Mouse (Mus musculus) lung, embryonic 16.5 days (tissue): ENCODE measurements at regions not wholly inside any gene's neighbourhood (a gene's known extent, or its start where the extent isn't known, plus 50 kb on each side); places are given as distances from the start of the nearest gene placed in this dataset.
"Not testable (repeated sequence)": the region's sequence is repeated elsewhere in the genome, so short reads cannot be mapped to it uniquely, and the experiment has no call there.

Source experiments
- ATAC-seq: fragments of 200-750 bp; cut with Nextera tagmentation; 2 replicates; pipeline ENCODE4 v1.8.0; 2017; ENCODE audit warnings: low read depth, mild to moderate bottlenecking, moderate library complexity
- H3K27ac ChIP-seq: fragments of 300-500 bp; sonication (generic); 2 replicates; pipeline ENCODE4 v1.5.1; 2014; ENCODE audit warnings: mild to moderate bottlenecking, control low read depth, low read length
- H3K27me3 ChIP-seq: fragments of 300-500 bp; sonication (generic); 2 replicates; pipeline ENCODE4 v1.6.1; 2014; ENCODE audit warnings: low read depth, low read length, mixed read lengths; ENCODE audit not compliant: control insufficient read depth, insufficient read depth
- H3K36me3 ChIP-seq: fragments of 300-500 bp; sonication (generic); 2 replicates; pipeline ENCODE4 v1.6.1; 2014; ENCODE audit warnings: low read length; ENCODE audit not compliant: control insufficient read depth, insufficient read depth
- H3K4me1 ChIP-seq: fragments of 300-500 bp; sonication (generic); replicated peaks from 2 replicates; pipeline ENCODE4 v1.6.1; 2014; ENCODE audit warnings: low read length, mixed read lengths; ENCODE audit not compliant: control insufficient read depth, insufficient read depth
- H3K4me2 ChIP-seq: fragments of 300-500 bp; sonication (generic); 2 replicates; pipeline ENCODE4 v1.6.1; 2014; ENCODE audit warnings: low read depth, low read length, control low read depth
- H3K4me3 ChIP-seq: fragments of 300-500 bp; sonication (generic); 2 replicates; pipeline ENCODE4 v1.5.1; 2014; ENCODE audit warnings: mild to moderate bottlenecking, low read length, control low read depth
- H3K9ac ChIP-seq: fragments of 300-500 bp; sonication (generic); 2 replicates; pipeline ENCODE4 v1.6.1; 2014; ENCODE audit warnings: low read length, control low read depth
- H3K9me3 ChIP-seq: fragments of 300-500 bp; sonication (generic); 2 replicates; pipeline ENCODE4 v1.6.1; 2016; ENCODE audit warnings: low read length; ENCODE audit not compliant: control insufficient read depth
- WGBS: fragments of 180-500 bp; shearing (Covaris S2); extraction: QIAGEN DNeasy Blood & Tissue Kit; methylation state at CpG from one replicate; pipeline ENCODE4 v1.1.7; 2014; 5-methylcytosine and 5-hydroxymethylcytosine counted together

GRCm38 (mm10) chr2:166448724-166449123 is 264.9 kb downstream of the Prex1 start:
- peaks cover 11% of the 10 kb centered on the region for H3K4me1 ChIP-seq
- H3K27me3 ChIP-seq = peaks cover 2% of the 10 kb centered on the region; the same call in 1 of the 2 replicates
- no peaks in the 10 kb centered on the region for H3K36me3 ChIP-seq
- no peak overlapping the region for H3K4me3 ChIP-seq
- no peak for ATAC-seq
- WGBS = 33% methylated on average over 13 of the region's 13 CpGs
- no peaks in the 10 kb centered on the region for H3K9me3 ChIP-seq
- H3K27ac ChIP-seq = 0 out of 2 replicates have a peak overlapping the region, but pooled peaks have one; percentile 1
- H3K4me2 ChIP-seq = peak overlapping the region; percentile 11; the same call in 1 of the 2 replicates
- no peak overlapping the region; the same call in 1 of the 2 replicates for H3K9ac ChIP-seq

- Histone ChIP-seq H3K36me3 (no peaks in the 10 kb centered on the region), H3K9ac (no peak overlapping the region), H3K27me3 (peaks cover 2% of the 10 kb centered on the region; the same call in 1 of the 2 replicates), H3K9me3 (no peaks in the 10 kb centered on the region), H3K4me2 (no peak overlapping the region), H3K4me1 (peaks cover 11% of the 10 kb centered on the region), H3K4me3 (no peak overlapping the region), H3K27ac (0 out of 2 replicates have a peak overlapping the region, but pooled peaks have one; percentile 16)
- peak; percentile 45 for ATAC-seq
- WGBS = 21% methylated on average over 11 of the region's 11 CpGs
These were observed 265.5 kb downstream of the Prex1 start for GRCm38 (mm10) chr2:166448161-166448560.

- peaks cover 11% of the 10 kb centered on the region for H3K4me1 ChIP-seq
- 0 out of 2 replicates have a peak, but pooled peaks have one; percentile 43 for ATAC-seq
- H3K9me3 ChIP-seq = no peaks in the 10 kb centered on the region
- H3K36me3 ChIP-seq = no peaks in the 10 kb centered on the region
- no peak overlapping the region for H3K27ac ChIP-seq
- 73% methylated on average over 3 of the region's 3 CpGs for WGBS
- H3K4me3 ChIP-seq = no peak overlapping the region
- peaks cover 2% of the 10 kb centered on the region; the same call in 1 of the 2 replicates for H3K27me3 ChIP-seq
- H3K4me2 ChIP-seq = no peak overlapping the region
- no peak overlapping the region for H3K9ac ChIP-seq
These were observed 267.1 kb downstream of the Prex1 start for GRCm38 (mm10) chr2:166446536-166446935.

- H3K27me3 ChIP-seq, H3K4me3 ChIP-seq, H3K9me3 ChIP-seq, H3K27ac ChIP-seq, H3K36me3 ChIP-seq, H3K9ac ChIP-seq, H3K4me2 ChIP-seq, ATAC-seq: not testable (repeated sequence)
- peaks cover 11% of the 10 kb centered on the region for H3K4me1 ChIP-seq
- 69% methylated on average over 7 of the region's 7 CpGs for WGBS
These were observed 267.8 kb downstream of the Prex1 start for GRCm38 (mm10) chr2:166445824-166446223.

- WGBS = 36% methylated on average over 15 of the region's 15 CpGs
- peak; percentile 70 for ATAC-seq
- no peak overlapping the region for H3K4me3 ChIP-seq
- H3K4me2 ChIP-seq = no peak overlapping the region
- peaks cover 5% of the 10 kb centered on the region; the same call in 1 of the 2 replicates for H3K27me3 ChIP-seq
- no peaks in the 10 kb centered on the region for H3K9me3 ChIP-seq
- peaks cover 7% of the 10 kb centered on the region for H3K4me1 ChIP-seq
- H3K27ac ChIP-seq = no peak overlapping the region
- no peaks in the 10 kb centered on the region for H3K36me3 ChIP-seq
- no peak overlapping the region for H3K9ac ChIP-seq
These were observed 270.6 kb downstream of the Prex1 start for GRCm38 (mm10) chr2:166442997-166443396.

GRCm38 (mm10) chr2:166439847-166440775 is 273.5 kb downstream of the Prex1 start:
- Histone ChIP-seq H3K36me3 (no peaks in the 10 kb centered on the region), H3K4me2 (no peak overlapping the region), H3K4me1 (peaks cover 5% of the 10 kb centered on the region; the same call in 1 of the 2 replicates), H3K4me3 (no peak overlapping the region), H3K27me3 (peaks cover 5% of the 10 kb centered on the region; the same call in 1 of the 2 replicates), H3K27ac (no peak overlapping the region), H3K9ac (no peak overlapping the region), H3K9me3 (no peaks in the 10 kb centered on the region)
- 40% methylated on average over 13 of the region's 13 CpGs for WGBS
- no peak for ATAC-seq

GRCm38 (mm10) chr2:166438207-166438606 is 275.4 kb downstream of the Prex1 start:
- Histone ChIP-seq H3K27me3 (peaks cover 5% of the 10 kb centered on the region; the same call in 1 of the 2 replicates), H3K4me3 (no peak overlapping the region), H3K9me3 (no peaks in the 10 kb centered on the region), H3K9ac (no peak overlapping the region), H3K4me1 (peaks cover 10% of the 10 kb centered on the region), H3K36me3 (no peaks in the 10 kb centered on the region), H3K27ac (no peak overlapping the region), H3K4me2 (no peak overlapping the region)
- no peak for ATAC-seq
- 70% methylated on average over 9 of the region's 9 CpGs for WGBS

GRCm38 (mm10) chr2:166434554-166434953 is 279.1 kb downstream of the Prex1 start:
- Histone ChIP-seq H3K27me3 (peaks cover 5% of the 10 kb centered on the region), H3K27ac (no peak overlapping the region), H3K9ac (no peak overlapping the region), H3K4me2 (no peak overlapping the region), H3K9me3 (no peaks in the 10 kb centered on the region), H3K4me3 (no peak overlapping the region), H3K36me3 (no peaks in the 10 kb centered on the region), H3K4me1 (peaks cover 9% of the 10 kb centered on the region)
- 15% methylated on average over 8 of the region's 8 CpGs for WGBS
- no peak for ATAC-seq

- H3K9me3 ChIP-seq = no peaks in the 10 kb centered on the region
- H3K27me3 ChIP-seq = peaks cover 5% of the 10 kb centered on the region
- no peak overlapping the region for H3K27ac ChIP-seq
- H3K4me3 ChIP-seq = no peak overlapping the region
- no peak overlapping the region for H3K9ac ChIP-seq
- no peaks in the 10 kb centered on the region for H3K36me3 ChIP-seq
- peaks cover 9% of the 10 kb centered on the region for H3K4me1 ChIP-seq
- ATAC-seq = 0 out of 2 replicates have a peak, but pooled peaks have one; percentile 34
- no peak overlapping the region for H3K4me2 ChIP-seq
- WGBS = 57% methylated on average over 15 of the region's 15 CpGs
These were observed 278.3 kb upstream of the Sulf2 start for GRCm38 (mm10) chr2:166433655-166434333.
